Mouse (Mus musculus) embryonic facial prominence, embryonic 15.5 days (tissue): ENCODE measurements around the gene Gstt1. TPM values are rescaled to one million over a fixed set of nuclear protein-coding genes. Genes with fewer than 3 reads are reported as not detected.
"Not testable (repeated sequence)": the region's sequence is repeated elsewhere in the genome, so short reads cannot be mapped to it uniquely, and the experiment has no call there.

Experiments
- ATAC-seq: fragments of 200-750 bp; cut with Nextera tagmentation; 2 replicates; pipeline ENCODE4 v1.8.0; 2017; ENCODE audit warnings: low read depth, moderate TSS enrichment; ENCODE audit not compliant: insufficient number of reproducible peaks, low FRiP score, low TSS enrichment
- H3K27ac ChIP-seq: fragments of 300-500 bp; sonication (generic); replicated peaks from 2 replicates; pipeline ENCODE4 v1.5.1; 2015; ENCODE audit warnings: mild to moderate bottlenecking, inconsistent platforms
- H3K27me3 ChIP-seq: fragments of 300-500 bp; sonication (generic); 2 replicates; pipeline ENCODE4 v1.6.1; 2015; ENCODE audit warnings: inconsistent platforms
- H3K36me3 ChIP-seq: fragments of 300-500 bp; sonication (generic); 2 replicates; pipeline ENCODE4 v1.6.1; 2015; ENCODE audit warnings: mild to moderate bottlenecking, inconsistent platforms
- H3K4me1 ChIP-seq: fragments of 300-500 bp; sonication (generic); 2 replicates; pipeline ENCODE4 v1.6.1; 2015; ENCODE audit warnings: inconsistent platforms
- H3K4me2 ChIP-seq: fragments of 300-500 bp; sonication (generic); replicated peaks from 2 replicates; pipeline ENCODE4 v1.6.1; 2015; ENCODE audit warnings: mild to moderate bottlenecking, inconsistent platforms
- H3K4me3 ChIP-seq: fragments of 300-500 bp; sonication (generic); replicated peaks from 2 replicates; pipeline ENCODE4 v1.5.1; 2015; ENCODE audit warnings: mild to moderate bottlenecking, inconsistent platforms
- H3K9ac ChIP-seq: fragments of 300-500 bp; sonication (generic); 2 replicates; pipeline ENCODE4 v1.6.1; 2015; ENCODE audit warnings: inconsistent platforms
- H3K9me3 ChIP-seq: fragments of 300-500 bp; sonication (generic); replicated peaks from 2 replicates; pipeline ENCODE4 v1.6.1; 2016; ENCODE audit warnings: inconsistent platforms
- WGBS: fragments of 180-500 bp; shearing (Covaris S2); methylation state at CpG from one replicate; pipeline ENCODE4 v1.1.7; 2015; 5-methylcytosine and 5-hydroxymethylcytosine counted together
- polyA plus RNA-seq: library from polyadenylated mRNA; unstranded; fragments of >200 nt; fragmentation: Nextera tagmentation; extraction: Ambion mirVana; gene quantifications from 2 replicates; pipeline ENCODE4 v1.2.1, GENCODE M21; 2015

The Gstt1 gene
- polyA plus RNA-seq = 13.8 and 14.5 TPM in 2 replicates

DNA sequence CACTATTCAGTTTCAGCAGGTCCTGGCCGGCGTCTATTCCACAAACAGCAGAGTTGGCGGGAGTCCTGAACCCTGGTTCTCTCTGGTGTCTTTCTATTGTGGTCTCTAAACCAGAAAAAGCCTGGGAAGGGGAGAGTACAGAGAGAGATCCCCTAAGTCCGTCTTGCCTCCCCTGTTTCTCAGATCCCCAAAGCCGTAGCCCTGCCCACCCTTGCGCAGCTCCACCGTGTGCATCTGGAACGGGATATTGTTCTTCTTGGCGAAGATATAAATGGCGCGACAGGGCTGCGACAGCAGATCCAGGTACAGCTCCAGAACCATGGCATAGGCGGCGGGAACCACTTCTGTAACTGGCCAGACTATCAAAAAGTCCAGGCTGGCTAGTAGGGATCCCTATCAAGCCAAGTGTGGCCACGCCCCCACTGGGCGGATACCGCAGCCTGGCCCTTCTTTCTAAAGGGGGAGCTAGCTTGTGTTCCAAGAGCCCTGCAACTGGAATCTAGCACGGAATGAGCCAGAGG lies at the start of gene Gstt1:
TSS of gene Gstt1 (minus strand) at position 409 of the 521 bp plus-strand sequence.
- Histone ChIP-seq H3K36me3 (no peaks in the 10 kb centered on the region), H3K9ac (peak within 1 kb of the TSS; percentile 39), H3K4me1 (peaks cover 26% of the 10 kb centered on the region), H3K27ac (peak within 1 kb of the TSS; percentile 34; the same call in 1 of the 2 replicates), H3K4me3 (peak within 1 kb of the TSS; percentile 48), H3K4me2 (peak within 1 kb of the TSS; percentile 80), H3K27me3 (no peaks in the 10 kb centered on the region), H3K9me3 (no peaks in the 10 kb centered on the region)
- WGBS = under 1% methylated on average over 18 of the region's 18 CpGs
- ATAC-seq = no peak

DNA sequence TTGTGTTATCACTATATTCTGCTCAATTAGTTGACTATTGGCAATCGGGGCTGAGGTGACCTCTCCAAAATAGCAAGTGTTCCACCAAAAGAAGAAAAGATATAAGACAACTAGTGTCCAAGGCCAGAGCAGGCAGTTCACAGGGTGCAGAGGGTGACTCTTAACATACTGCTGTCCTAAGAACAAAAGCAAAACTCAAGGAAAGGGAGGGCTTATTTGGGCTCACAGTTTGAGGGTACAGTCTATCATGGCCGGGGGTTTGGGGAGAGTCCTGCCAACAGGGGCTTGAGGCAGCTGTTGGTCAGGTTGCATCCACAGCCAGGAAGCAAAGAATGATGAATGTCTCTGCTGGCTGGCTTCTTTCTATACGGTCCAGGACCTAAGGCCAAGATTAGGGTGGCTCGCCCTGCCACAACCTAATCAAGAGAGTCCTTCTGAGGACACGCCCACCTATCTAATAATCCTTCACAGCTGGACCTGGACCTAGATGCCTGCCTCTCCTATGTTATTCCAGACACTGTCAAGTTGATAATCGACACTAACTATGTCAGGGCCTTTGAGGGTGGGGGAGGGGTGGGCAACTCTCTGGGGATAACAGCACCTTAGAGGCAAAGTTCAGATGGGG lies 47.0 kb upstream of the Gstt1 start:
- no peaks in the 10 kb centered on the region for H3K9me3 ChIP-seq
- H3K4me1 ChIP-seq = no peaks in the 10 kb centered on the region
- no peak overlapping the region for H3K27ac ChIP-seq
- H3K4me3 ChIP-seq = no peak overlapping the region
- 75% methylated on average over 6 of the region's 6 CpGs for WGBS
- no peak for ATAC-seq
- H3K9ac ChIP-seq = no peak overlapping the region
- H3K36me3 ChIP-seq = no peaks in the 10 kb centered on the region
- H3K4me2 ChIP-seq = no peak overlapping the region
- H3K27me3 ChIP-seq = no peaks in the 10 kb centered on the region

DNA sequence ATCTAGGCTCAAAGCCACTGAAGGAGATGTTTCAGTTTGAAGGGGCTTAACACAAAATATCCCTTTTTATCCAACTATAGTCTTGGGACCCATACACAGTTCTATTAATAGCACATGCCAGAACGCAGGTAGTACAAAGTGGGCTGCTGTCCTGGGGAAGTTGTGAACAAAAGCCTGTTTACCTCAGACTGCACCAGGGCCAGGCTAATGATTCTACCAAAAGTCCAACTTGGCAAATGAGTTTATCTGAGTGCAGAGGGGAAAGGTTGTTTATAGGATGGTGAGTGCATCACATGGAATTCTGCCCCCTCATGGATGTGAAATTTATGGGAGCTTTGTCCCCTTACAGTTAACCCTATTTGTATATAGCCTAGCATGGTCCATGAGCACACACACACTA lies 46.4 kb upstream of the Gstt1 start:
- no peak for ATAC-seq
- Histone ChIP-seq H3K9ac (no peak overlapping the region), H3K4me3 (no peak overlapping the region), H3K4me2 (no peak overlapping the region), H3K36me3 (no peaks in the 10 kb centered on the region), H3K27me3 (no peaks in the 10 kb centered on the region), H3K4me1 (no peaks in the 10 kb centered on the region), H3K9me3 (no peaks in the 10 kb centered on the region), H3K27ac (no peak overlapping the region)
- WGBS = 76% methylated on average over 1 of the region's 1 CpGs

DNA sequence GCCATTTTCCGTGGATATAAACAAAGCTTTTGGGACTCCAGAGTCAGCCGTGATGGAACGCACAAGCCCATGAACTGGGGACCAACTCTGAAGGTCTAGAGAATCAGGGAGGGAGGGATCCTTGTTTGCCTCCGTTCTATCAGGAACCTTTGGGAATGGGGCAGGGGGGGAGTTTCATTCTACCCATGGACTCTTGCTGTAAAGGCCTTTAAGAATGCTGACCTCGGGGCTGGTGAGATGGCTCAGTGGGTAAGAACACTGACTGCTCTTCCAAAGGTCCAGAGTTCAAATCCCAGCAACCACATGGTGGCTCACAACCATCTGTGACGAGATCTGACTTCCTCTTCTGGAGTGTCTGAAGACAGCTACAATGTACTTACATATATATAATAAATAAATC lies 45.5 kb upstream of the Gstt1 start:
- H3K9ac ChIP-seq, H3K27ac ChIP-seq, H3K4me2 ChIP-seq, H3K4me1 ChIP-seq, ATAC-seq, H3K36me3 ChIP-seq, H3K4me3 ChIP-seq, H3K27me3 ChIP-seq, H3K9me3 ChIP-seq: not testable (repeated sequence)
- WGBS = 75% methylated on average over 6 of the region's 6 CpGs

DNA sequence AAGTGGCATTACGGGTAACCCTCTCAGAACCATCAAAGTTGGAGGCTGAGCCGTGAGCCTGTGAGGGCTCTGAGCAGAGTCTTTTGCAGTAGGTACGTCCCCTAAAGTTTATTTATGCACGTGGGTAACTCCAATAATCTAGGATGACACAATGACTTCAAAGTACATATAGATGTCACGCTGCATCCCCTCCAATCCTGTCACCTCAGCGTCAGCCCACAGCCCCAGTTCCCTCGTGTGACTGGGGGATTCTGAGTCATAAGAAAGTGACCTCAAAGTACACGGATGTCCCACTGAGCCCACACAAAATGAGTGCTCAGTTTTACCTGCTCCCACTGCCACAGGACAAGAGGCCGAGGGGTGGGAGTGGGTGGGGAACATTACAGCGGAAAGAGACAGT lies 40.7 kb upstream of the Gstt1 start:
- WGBS = 85% methylated on average over 10 of the region's 10 CpGs
- no peak overlapping the region for H3K27ac ChIP-seq
- no peak for ATAC-seq

DNA sequence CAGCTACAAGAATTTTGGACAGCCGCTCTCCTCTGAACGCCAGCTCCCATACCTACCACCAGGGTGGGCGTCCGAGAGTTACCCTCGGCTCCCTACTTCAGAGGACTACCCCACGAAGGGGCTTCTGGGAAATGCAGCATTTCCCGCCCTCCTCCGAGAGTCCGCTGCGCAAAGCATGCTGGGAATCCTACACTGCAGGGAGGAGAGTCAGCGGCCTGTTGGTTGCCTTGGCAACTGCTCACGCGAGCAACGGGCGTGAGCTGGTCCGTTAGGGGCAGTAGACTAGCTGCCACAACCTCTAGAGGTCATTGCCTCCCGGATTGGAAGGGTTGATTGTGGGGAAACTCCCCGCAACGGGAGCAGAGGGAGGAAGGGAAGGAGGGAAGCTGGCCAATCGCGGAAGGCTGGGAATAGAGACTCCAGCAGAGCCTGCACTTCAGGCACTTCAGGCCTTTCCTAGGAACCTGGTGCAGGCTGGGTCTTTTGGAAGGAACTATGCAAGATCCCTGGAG lies 38.9 kb upstream of the Gstt1 start, which contains the start of gene Gstt2:
TSS of gene Gstt2 (minus strand) at position 177 of the 512 bp plus-strand sequence.
- Histone ChIP-seq H3K9ac (peak within 1 kb of the TSS; percentile 50), H3K9me3 (no peaks in the 10 kb centered on the region), H3K27ac (peak within 1 kb of the TSS; percentile 90), H3K27me3 (0 out of 2 replicates have a peak, but pooled peaks cover 9% of the 10 kb centered on the region), H3K4me2 (peak within 1 kb of the TSS; percentile 79), H3K36me3 (no peaks in the 10 kb centered on the region), H3K4me1 (peaks cover 43% of the 10 kb centered on the region), H3K4me3 (peak within 1 kb of the TSS; percentile 56)
- peak; percentile 79 for ATAC-seq
- 0% methylated on average over 21 of the region's 21 CpGs for WGBS

More for the DNA sequence above, 40.7 kb upstream of the Gstt1 start:
- Histone ChIP-seq H3K4me2 (no peak overlapping the region), H3K4me1 (peaks cover 34% of the 10 kb centered on the region), H3K9ac (no peak overlapping the region), H3K4me3 (no peak overlapping the region), H3K27me3 (0 out of 2 replicates have a peak, but pooled peaks cover 3% of the 10 kb centered on the region), H3K36me3 (no peaks in the 10 kb centered on the region), H3K9me3 (no peaks in the 10 kb centered on the region)

DNA sequence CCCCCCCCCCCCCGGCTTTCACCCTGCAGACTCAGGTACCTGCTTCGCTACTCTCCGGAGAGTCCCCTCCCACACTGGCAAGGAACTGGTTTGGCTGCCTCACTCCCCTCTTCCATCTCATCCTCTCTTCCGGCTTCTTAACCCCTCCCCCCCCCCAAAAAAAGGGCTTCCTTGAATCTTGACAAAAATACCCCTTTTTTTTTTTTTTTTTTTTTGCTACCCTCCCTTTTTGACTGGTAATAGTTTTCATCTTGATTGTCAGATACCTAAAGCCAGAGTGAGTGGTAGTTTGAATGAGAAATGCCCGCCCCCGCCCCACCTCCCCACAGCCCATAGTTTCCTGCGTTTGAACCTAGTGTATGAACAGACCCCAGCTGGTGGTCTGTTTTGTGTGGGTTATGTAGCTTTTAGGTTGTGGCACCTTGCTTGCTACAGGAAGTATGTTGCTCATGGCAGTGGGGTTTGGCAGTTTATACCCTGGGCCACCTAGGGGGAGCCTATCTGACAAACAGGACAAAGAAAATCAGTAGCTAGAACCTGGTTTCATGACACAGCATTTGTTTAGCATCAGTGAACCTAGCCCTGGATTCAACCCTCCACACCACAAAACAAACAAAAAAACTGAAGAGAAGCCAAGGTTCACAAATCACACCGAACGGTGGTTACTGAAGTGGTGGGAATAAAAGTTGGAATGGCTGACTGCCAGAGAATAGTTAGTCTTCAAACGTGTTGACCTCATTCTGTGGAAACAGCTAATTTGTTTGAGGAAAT lies 37.6 kb upstream of the Gstt1 start:
- Histone ChIP-seq H3K36me3 (no peaks in the 10 kb centered on the region), H3K9ac (no peak overlapping the region), H3K27me3 (0 out of 2 replicates have a peak, but pooled peaks cover 9% of the 10 kb centered on the region), H3K4me2 (peak overlapping the region; percentile 79), H3K27ac (0 out of 2 replicates have a peak overlapping the region, but pooled peaks have one; percentile 22), H3K4me1 (peaks cover 43% of the 10 kb centered on the region), H3K9me3 (no peaks in the 10 kb centered on the region), H3K4me3 (peak overlapping the region; percentile 41)
- WGBS = 24% methylated on average over 9 of the region's 10 CpGs
- no peak for ATAC-seq

DNA sequence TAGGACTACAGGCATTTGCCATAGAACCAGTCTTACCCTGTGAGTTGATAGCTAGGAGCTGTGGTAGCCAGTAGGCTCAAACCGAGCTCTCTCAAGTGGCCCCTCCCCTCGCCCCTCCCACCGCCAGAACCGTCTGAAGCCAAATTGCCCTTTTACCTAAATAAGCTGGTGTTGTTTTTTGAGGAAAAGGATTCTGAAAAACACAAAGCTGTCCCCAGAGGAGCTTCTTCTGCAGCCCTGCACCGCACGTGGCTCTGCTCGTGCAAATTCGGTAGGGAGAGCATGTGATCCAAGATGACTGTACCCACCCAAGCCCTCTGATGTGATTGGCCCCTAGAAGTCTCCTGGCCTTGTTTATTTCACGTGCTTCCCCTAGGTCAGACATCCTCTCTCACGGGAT lies 36.9 kb upstream of the Gstt1 start:
- peak overlapping the region; percentile 79 for H3K4me2 ChIP-seq
- ATAC-seq = no peak
- H3K9me3 ChIP-seq = no peaks in the 10 kb centered on the region
- no peaks in the 10 kb centered on the region for H3K36me3 ChIP-seq
- H3K4me3 ChIP-seq = peak overlapping the region; percentile 41
- under 1% methylated on average over 10 of the region's 10 CpGs for WGBS
- no peak overlapping the region for H3K27ac ChIP-seq
- H3K4me1 ChIP-seq = peaks cover 43% of the 10 kb centered on the region
- H3K27me3 ChIP-seq = 0 out of 2 replicates have a peak, but pooled peaks cover 9% of the 10 kb centered on the region
- no peak overlapping the region for H3K9ac ChIP-seq

DNA sequence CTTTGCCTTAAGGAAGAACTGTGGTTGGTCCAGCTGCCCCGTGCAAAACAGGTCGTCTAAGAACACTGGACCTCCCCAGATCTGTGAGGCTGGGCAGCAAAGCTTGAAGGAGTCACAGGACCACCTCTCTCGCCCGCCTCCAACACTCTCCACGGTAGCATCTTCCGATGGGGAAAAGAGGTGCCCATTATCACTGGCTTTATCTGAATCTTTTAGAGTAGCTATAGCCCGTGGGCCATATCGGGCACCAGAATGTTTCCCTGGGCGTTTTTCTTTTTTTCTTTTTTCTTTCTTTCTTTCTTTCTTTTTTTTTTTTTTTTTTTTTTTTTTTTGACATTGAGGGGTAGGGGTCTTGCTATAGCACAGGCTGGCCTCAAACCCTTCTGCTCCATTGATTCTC lies 36.3 kb upstream of the Gstt1 start:
- H3K4me1 ChIP-seq = peaks cover 43% of the 10 kb centered on the region
- H3K9ac ChIP-seq = 0 out of 2 replicates have a peak overlapping the region, but pooled peaks have one; percentile 31
- peak overlapping the region; percentile 41 for H3K4me3 ChIP-seq
- H3K27me3 ChIP-seq = 0 out of 2 replicates have a peak, but pooled peaks cover 9% of the 10 kb centered on the region
- peak overlapping the region; percentile 79 for H3K4me2 ChIP-seq
- H3K36me3 ChIP-seq = no peaks in the 10 kb centered on the region
- 14% methylated on average over 9 of the region's 9 CpGs for WGBS
- H3K27ac ChIP-seq = no peak overlapping the region
- ATAC-seq = no peak
- H3K9me3 ChIP-seq = no peaks in the 10 kb centered on the region

DNA sequence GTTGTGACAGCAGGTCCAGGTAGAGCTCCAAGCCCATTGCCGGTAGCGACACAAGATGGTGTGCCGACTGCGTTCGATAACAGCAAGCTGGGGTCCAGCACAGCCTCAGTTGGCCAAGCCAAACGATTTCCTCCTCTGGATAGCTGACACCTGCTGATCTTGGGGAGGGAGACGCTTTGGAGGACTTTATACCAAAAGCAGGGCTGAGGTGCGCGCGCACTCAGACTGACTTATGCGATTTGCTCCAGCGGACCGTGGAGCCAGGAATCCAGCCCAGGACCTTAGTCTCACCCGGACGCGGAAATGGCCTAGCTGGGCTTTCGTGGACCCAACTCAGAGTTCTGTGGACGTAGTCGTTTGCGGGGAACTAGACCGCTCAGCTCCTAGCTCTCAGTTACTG lies 35.9 kb upstream of the Gstt1 start:
- no peak for ATAC-seq

More for the DNA sequence above, 35.9 kb upstream of the Gstt1 start:
- peaks cover 43% of the 10 kb centered on the region for H3K4me1 ChIP-seq
- H3K27me3 ChIP-seq = 0 out of 2 replicates have a peak, but pooled peaks cover 9% of the 10 kb centered on the region
- no peaks in the 10 kb centered on the region for H3K9me3 ChIP-seq
- H3K9ac ChIP-seq = peak overlapping the region; percentile 31; the same call in 1 of the 2 replicates
- WGBS = 1% methylated on average over 21 of the region's 21 CpGs
- peak overlapping the region; percentile 41 for H3K4me3 ChIP-seq
- H3K27ac ChIP-seq = no peak overlapping the region
- no peaks in the 10 kb centered on the region for H3K36me3 ChIP-seq
- peak overlapping the region; percentile 79 for H3K4me2 ChIP-seq
